ENCODE assay signal across 8 mouse cellular contexts in the genomic region with DNA sequence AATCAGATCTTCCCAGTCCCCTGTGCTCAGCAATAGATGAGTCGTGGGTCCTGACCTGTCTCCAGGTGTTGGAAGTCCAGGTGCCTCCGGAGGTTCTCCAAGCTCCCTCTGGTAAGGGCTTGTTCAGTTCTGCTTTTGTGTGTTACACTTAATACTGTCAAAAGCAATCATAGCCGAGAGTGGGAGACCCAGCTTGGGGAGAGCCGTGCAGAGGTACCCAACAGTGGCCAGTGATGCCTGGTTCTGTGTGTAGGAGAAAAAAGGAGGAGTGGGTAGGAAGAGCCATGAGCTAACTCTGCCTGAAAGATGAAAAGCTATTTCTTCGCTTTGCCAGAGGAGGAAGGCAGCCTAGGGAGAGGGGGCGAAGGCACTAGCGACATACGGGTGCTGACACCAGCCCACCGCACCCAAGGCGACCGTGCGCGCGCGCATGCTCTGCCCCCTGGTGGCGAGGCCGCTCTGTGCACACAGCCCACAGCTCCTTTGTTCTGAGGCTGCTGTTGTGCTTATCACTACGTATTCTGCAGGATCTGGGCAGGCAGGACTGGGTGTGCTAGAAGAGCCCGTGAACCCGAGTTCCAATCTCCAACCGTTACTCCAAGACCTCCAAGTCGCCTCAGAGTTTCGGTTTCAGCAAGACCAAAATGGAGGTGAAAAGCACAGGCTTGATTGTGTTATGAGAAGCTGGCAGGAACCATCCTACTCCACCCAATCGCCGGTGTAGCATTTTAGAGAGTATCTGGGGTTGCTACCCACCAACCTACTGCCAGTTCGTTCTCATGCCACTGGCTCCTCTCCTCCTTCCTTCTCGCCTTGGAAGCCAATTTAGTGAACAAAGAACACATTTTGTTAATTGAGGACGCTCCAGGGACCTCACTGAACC. TPM values are rescaled to one million over a fixed set of nuclear protein-coding genes. Genes with fewer than 3 reads are reported as not detected.
A peak's percentile ranks its signal among the peaks of the same experiment; 100 is the strongest.
DNase-seq lines count a peak whose midpoint lies in the region; ATAC-seq and TF ChIP-seq lines count a peak whose summit lies in the region.

No protein-coding gene starts in this region.

- ATAC-seq in embryonic facial prominence, embryonic 11.5 days (replicated peaks; ENCODE audit: insufficient number of reproducible peaks, low FRiP score, low TSS enrichment, low read depth) = peak; percentile 90
- ATAC-seq in limb, embryonic 13.5 days (ENCODE audit: low FRiP score, low read depth) = peak; percentile 94
- ATAC-seq in midbrain, embryonic 16.5 days = peak; percentile 93

- no peaks in the 10 kb centered on the region for H3K27me3 ChIP-seq in embryonic facial prominence, embryonic 11.5 days (ENCODE audit: control insufficient read depth, insufficient read depth, low read length)
- peaks cover 19% of the 10 kb centered on the region; the same call in 1 of the 2 replicates for H3K27me3 ChIP-seq in limb, embryonic 13.5 days
- no peaks in the 10 kb centered on the region for H3K27me3 ChIP-seq in midbrain, embryonic 16.5 days (ENCODE audit: control insufficient read depth, insufficient read depth, low read depth, low read length)
- no peaks in the 10 kb centered on the region for H3K27me3 ChIP-seq in spleen, adult 2 months (ENCODE audit: control insufficient read depth, insufficient read depth, low read length)

- WGBS in embryonic facial prominence, embryonic 11.5 days = 13% methylated on average over 28 of the region's 28 CpGs
- WGBS in limb, embryonic 13.5 days = 12% methylated on average over 28 of the region's 28 CpGs
- 14% methylated on average over 28 of the region's 28 CpGs for WGBS in midbrain, embryonic 16.5 days
- 15% methylated on average over 28 of the region's 28 CpGs for WGBS in spleen, adult 2 months

- no peaks in the 10 kb centered on the region for H3K4me1 ChIP-seq in embryonic facial prominence, embryonic 11.5 days (ENCODE audit: control insufficient read depth, insufficient read depth, low read length)
- H3K4me1 ChIP-seq in limb, embryonic 13.5 days = peaks cover 11% of the 10 kb centered on the region
- peaks cover 30% of the 10 kb centered on the region for H3K4me1 ChIP-seq in midbrain, embryonic 16.5 days (ENCODE audit: control insufficient read depth, insufficient read depth, low read length)
- H3K4me1 ChIP-seq in spleen, adult 2 months (ENCODE audit: control insufficient read depth, insufficient read depth, insufficient read length) = no peaks in the 10 kb centered on the region; the same call in 1 of the 2 replicates

- H3K9me3 ChIP-seq in embryonic facial prominence, embryonic 11.5 days (replicated peaks; ENCODE audit: control insufficient read depth, low read length) = no peaks in the 10 kb centered on the region
- H3K9me3 ChIP-seq in limb, embryonic 13.5 days = no peaks in the 10 kb centered on the region
- no peaks in the 10 kb centered on the region for H3K9me3 ChIP-seq in midbrain, embryonic 16.5 days (replicated peaks; ENCODE audit: control insufficient read depth, low read length, poor library complexity, severe bottlenecking)

- no peak overlapping the region for H3K27ac ChIP-seq in embryonic facial prominence, embryonic 11.5 days (replicated peaks; ENCODE audit: low read depth, low read length)
- H3K27ac ChIP-seq in limb, embryonic 13.5 days = no peak overlapping the region
- H3K27ac ChIP-seq in midbrain, embryonic 16.5 days (ENCODE audit: low read length) = peak overlapping the region; percentile 95
- H3K27ac ChIP-seq in spleen, adult 2 months (ENCODE audit: insufficient read depth, low read length) = no peak overlapping the region

- H3K9ac ChIP-seq in embryonic facial prominence, embryonic 11.5 days (replicated peaks; ENCODE audit: low read length) = peak overlapping the region; percentile 60
- H3K9ac ChIP-seq in limb, embryonic 13.5 days = peak overlapping the region; percentile 54
- H3K9ac ChIP-seq in midbrain, embryonic 16.5 days (ENCODE audit: low read depth, low read length) = peak overlapping the region; percentile 65

- no peaks in the 10 kb centered on the region for H3K36me3 ChIP-seq in embryonic facial prominence, embryonic 11.5 days (replicated peaks; ENCODE audit: control insufficient read depth, insufficient read depth, low read depth, low read length)
- no peaks in the 10 kb centered on the region for H3K36me3 ChIP-seq in limb, embryonic 13.5 days
- no peaks in the 10 kb centered on the region for H3K36me3 ChIP-seq in midbrain, embryonic 16.5 days (ENCODE audit: control insufficient read depth, insufficient read depth, low read length)
- H3K36me3 ChIP-seq in spleen, adult 2 months (ENCODE audit: control insufficient read depth, insufficient read depth, low read length) = no peaks in the 10 kb centered on the region

- DNase-seq in 3T3-L1 (ENCODE audit: low read depth, low spot score) = peak; percentile 23
- DNase-seq in adrenal gland, postnatal 14 days = peak; percentile 84
- peak; percentile 87 for DNase-seq in embryonic facial prominence, embryonic 11.5 days (ENCODE audit: low spot score)
- peak; percentile 9 for DNase-seq in heart, adult 8-10 months (ENCODE audit: low spot score)
- DNase-seq in kidney, adult 9 months = peak; percentile 58
- DNase-seq in spleen, adult 2 months (ENCODE audit: low read depth in 1 of 2, low spot score in 2 of 2) = peak; percentile 9 to 58

- TF ChIP-seq POLR2A in spleen, adult 2 months (IDR thresholded peaks at IDR 0.05; ENCODE audit: low read depth, low read length) = no peak

- H3K4me3 ChIP-seq in embryonic facial prominence, embryonic 11.5 days (ENCODE audit: low read depth, low read length) = peak overlapping the region; percentile 24
- H3K4me3 ChIP-seq in limb, embryonic 13.5 days = peak overlapping the region; percentile 34
- H3K4me3 ChIP-seq in midbrain, embryonic 16.5 days (ENCODE audit: low read depth, low read length) = peak overlapping the region; percentile 31
- H3K4me3 ChIP-seq in spleen, adult 2 months (ENCODE audit: extremely low read depth, insufficient read depth, insufficient read length) = no peak overlapping the region

- peak; percentile 87 for TF ChIP-seq CTCF in spleen, adult 2 months (IDR thresholded peaks at IDR 0.05; ENCODE audit: extremely low read depth, insufficient read depth, insufficient read length, insufficient replicate concordance)

- H3K4me2 ChIP-seq in embryonic facial prominence, embryonic 11.5 days (ENCODE audit: low read depth, low read length) = peak overlapping the region; percentile 52
- H3K4me2 ChIP-seq in limb, embryonic 13.5 days (replicated peaks) = peak overlapping the region; percentile 64
- H3K4me2 ChIP-seq in midbrain, embryonic 16.5 days (ENCODE audit: low read length) = peak overlapping the region; percentile 62

RNA-seq across cellular contexts. Expression of gene Il9r, which starts 37.9 kb away (rescaled TPM):
- 0.41 and 0.53 TPM in 2 replicates for total RNA-seq in adrenal gland, postnatal 14 days (2021)
- 0.08 TPM in 1 of 2 replicates, not detected in the other for polyA plus RNA-seq in embryonic facial prominence, embryonic 11.5 days (2014; fragmentation: Nextera tagmentation; extraction: Ambion mirVana)
- total RNA-seq in heart, adult 8-10 months (2022) = under 1 TPM in 3 of 4 experiments, not detected in 1; 0.05 to 0.40 (median 0.09) TPM
- polyA plus RNA-seq in limb, embryonic 13.5 days (2015; fragmentation: Nextera tagmentation; extraction: Ambion mirVana) = 0.14 and 0.50 TPM in 2 replicates
- polyA plus RNA-seq in midbrain, embryonic 16.5 days (2015; fragmentation: Nextera tagmentation; extraction: Ambion mirVana) = not detected in 2 replicates
- 27.6 and 36.0 TPM in 2 replicates for polyA plus RNA-seq in spleen, adult 2 months (2012; rRNA removed)

RNA-seq across cellular contexts. Expression of gene Snrnp25, which starts 43.1 kb away (rescaled TPM):
- total RNA-seq in adrenal gland, postnatal 14 days (2021) = 19.7 and 20.8 TPM in 2 replicates
- 91.8 and 94.6 TPM in 2 replicates for polyA plus RNA-seq in embryonic facial prominence, embryonic 11.5 days (2014; fragmentation: Nextera tagmentation; extraction: Ambion mirVana)
- 10 to 100 TPM in 3 of 4 experiments, 1 to 10 TPM in 1; 9.7 to 14.0 (median 11.8) TPM for total RNA-seq in heart, adult 8-10 months (2022)
- 58.7 and 66.4 TPM in 2 replicates for polyA plus RNA-seq in limb, embryonic 13.5 days (2015; fragmentation: Nextera tagmentation; extraction: Ambion mirVana)
- 37.2 and 41.2 TPM in 2 replicates for polyA plus RNA-seq in midbrain, embryonic 16.5 days (2015; fragmentation: Nextera tagmentation; extraction: Ambion mirVana)
- 29.7 and 32.5 TPM in 2 replicates for polyA plus RNA-seq in spleen, adult 2 months (2012; rRNA removed)

RNA-seq across cellular contexts. Expression of gene Rhbdf1, which starts 59.9 kb away (rescaled TPM):
- 22.4 and 24.3 TPM in 2 replicates for total RNA-seq in adrenal gland, postnatal 14 days (2021)
- 21.6 and 24.0 TPM in 2 replicates for polyA plus RNA-seq in embryonic facial prominence, embryonic 11.5 days (2014; fragmentation: Nextera tagmentation; extraction: Ambion mirVana)
- total RNA-seq in heart, adult 8-10 months (2022) = 10 to 100 TPM; 20.4 to 26.8 (median 23.0) TPM
- polyA plus RNA-seq in limb, embryonic 13.5 days (2015; fragmentation: Nextera tagmentation; extraction: Ambion mirVana) = 59.3 and 63.4 TPM in 2 replicates
- polyA plus RNA-seq in midbrain, embryonic 16.5 days (2015; fragmentation: Nextera tagmentation; extraction: Ambion mirVana) = 18.5 and 24.0 TPM in 2 replicates
- polyA plus RNA-seq in spleen, adult 2 months (2012; rRNA removed) = 52.3 and 55.3 TPM in 2 replicates

Comparison
In these comparisons a context has a peak if more than half of its experiments do, and no peak if none do; other contexts are left out.
1. DNase-seq: peak in every context shown above with its lines; median percentile 87 in embryonic facial prominence, embryonic 11.5 days; 84 in adrenal gland, postnatal 14 days; 58 in kidney, adult 9 months; 34 in spleen, adult 2 months; 23 in 3T3-L1; 9 in heart, adult 8-10 months.
2. RNA of gene Il9r, which starts 37.9 kb away (polyA plus RNA-seq): 27.6 to 36.0 TPM in spleen, adult 2 months; 0.14 to 0.50 TPM in limb, embryonic 13.5 days, 0.08 TPM in embryonic facial prominence, embryonic 11.5 days and not detected in midbrain, embryonic 16.5 days; every median in the first group is over 10 times any median in the second.
3. Peak in every context shown above with its lines, with median percentiles within 50 percentile points of each other: ATAC-seq, H3K4me2 ChIP-seq and H3K9ac ChIP-seq.